Mouse (Mus musculus) intestine, embryonic 15.5 days (tissue): ENCODE results near the gene Pkd2l1. TPM values are rescaled to one million over a fixed set of nuclear protein-coding genes. Genes with fewer than 3 reads are reported as not detected.

Source experiments
- polyA plus RNA-seq: library from polyadenylated mRNA; unstranded; fragments of >200 nt; fragmentation: Nextera tagmentation; extraction: Ambion mirVana; gene quantifications from 2 replicates; pipeline ENCODE4 v1.2.1, GENCODE M21; 2015

The Pkd2l1 gene
- polyA plus RNA-seq, 1 experiment from 2014 or later = not detected

Other genes starting within 250 kb of the Pkd2l1 start
- 21.4 and 26.2 TPM in 2 replicates for gene Cpn1, start 205.9 kb downstream of the Pkd2l1 start, polyA plus RNA-seq
- gene Cyp2c23, start 163.2 kb downstream of the Pkd2l1 start, polyA plus RNA-seq = 2.7 and 3.1 TPM in 2 replicates
- gene Erlin1, start 122.7 kb downstream of the Pkd2l1 start, polyA plus RNA-seq = 36.9 and 38.4 TPM in 2 replicates
- gene Chuk, start 85.0 kb downstream of the Pkd2l1 start, polyA plus RNA-seq = 38.8 and 40.2 TPM in 2 replicates
- gene Cwf19l1, start 56.6 kb downstream of the Pkd2l1 start, polyA plus RNA-seq = 28.9 and 32.7 TPM in 2 replicates
- gene Bloc1s2, start 46.0 kb downstream of the Pkd2l1 start, polyA plus RNA-seq = 87.8 and 91.9 TPM in 2 replicates
- gene Scd3, start 10.8 kb upstream of the Pkd2l1 start, polyA plus RNA-seq = 0.15 and 0.54 TPM in 2 replicates
- gene Scd2, start 101.2 kb upstream of the Pkd2l1 start, polyA plus RNA-seq = 417 and 432 TPM in 2 replicates
- 0.10 and 0.19 TPM in 2 replicates for gene Scd4, start 140.7 kb upstream of the Pkd2l1 start, polyA plus RNA-seq
- 5.2 TPM in 2 replicates for gene Scd1, start 215.4 kb upstream of the Pkd2l1 start, polyA plus RNA-seq